In the genomic region with DNA sequence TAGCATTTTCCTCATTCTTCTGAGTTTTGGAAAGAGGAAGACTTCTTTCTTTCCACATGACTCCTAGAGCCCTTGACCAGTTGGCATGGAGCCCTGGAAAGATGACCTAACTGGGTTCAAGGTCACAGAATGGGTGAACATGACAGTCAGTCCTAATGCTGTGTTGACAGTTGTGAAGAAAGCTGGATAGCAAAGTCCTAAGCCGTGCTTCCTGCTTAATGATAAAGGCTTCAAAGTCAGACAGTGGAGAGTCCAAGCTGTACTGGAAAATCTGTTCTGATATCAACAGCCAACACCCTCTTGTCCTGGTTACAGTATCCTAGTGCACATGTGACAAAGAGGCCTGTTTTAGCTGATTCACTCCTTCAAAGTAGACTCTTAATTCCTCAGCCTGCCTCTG, we compare ENCODE assay signal across 17 mouse cellular contexts. TPM values are rescaled to one million over a fixed set of nuclear protein-coding genes. Genes with fewer than 3 reads are reported as not detected.
A peak's percentile ranks its signal among the peaks of the same experiment; 100 is the strongest.
DNase-seq lines count a peak whose midpoint lies in the region; ATAC-seq and TF ChIP-seq lines count a peak whose summit lies in the region.
"Had no signal": no experiment of that assay in that cellular context is flagged by ENCODE, and none has a peak within 500 bp of the region (broad histone marks: within the 10 kb centered on the region; RNA-seq: fewer than 3 reads in every experiment).

No protein-coding gene starts in this region.

- H3K36me3 ChIP-seq in liver, adult 2 months (ENCODE audit: control insufficient read depth, insufficient read depth, low read length) = peaks cover 4% of the 10 kb centered on the region; the same call in 1 of the 2 replicates
- H3K36me3 ChIP-seq in liver, embryonic 12.5 days = peaks cover 70% of the 10 kb centered on the region
- peaks cover 15% of the 10 kb centered on the region for H3K36me3 ChIP-seq in heart, embryonic 11.5 days (ENCODE audit: control insufficient read depth, insufficient read depth, low read length)
- H3K36me3 ChIP-seq in hindbrain, embryonic 11.5 days (ENCODE audit: control insufficient read depth, insufficient read depth, low read length) = peaks cover 11% of the 10 kb centered on the region

- no peaks in the 10 kb centered on the region for H3K27me3 ChIP-seq in liver, adult 2 months (ENCODE audit: control insufficient read depth, insufficient read depth, low read length)
- no peaks in the 10 kb centered on the region for H3K27me3 ChIP-seq in liver, embryonic 12.5 days (replicated peaks)
- no peaks in the 10 kb centered on the region for H3K27me3 ChIP-seq in heart, embryonic 11.5 days (ENCODE audit: control insufficient read depth, insufficient read depth, low read length)
- no peaks in the 10 kb centered on the region for H3K27me3 ChIP-seq in hindbrain, embryonic 11.5 days (ENCODE audit: control insufficient read depth, insufficient read depth, low read length)
- H3K27me3 ChIP-seq: liver, embryonic 13.5 days; stomach, embryonic 15.5 days had no signal

- DNase-seq in liver, adult 2 months (ENCODE audit: extremely low read depth, low read depth, low spot score) = peak; percentile 94
- peak; percentile 49 to 63 for DNase-seq in kidney, postnatal 36 days
- peak; percentile 28 for DNase-seq in testis, postnatal 14 days (ENCODE audit: low spot score)
- DNase-seq in hindbrain, embryonic 11.5 days (ENCODE audit: low spot score) = no peak
- no peak for DNase-seq in gastrocnemius, adult 2 months
- no peak for DNase-seq in ovary, adult 18-20 months (ENCODE audit: low spot score)
- DNase-seq: cerebellum, adult 11 months; liver, embryonic 13.5 days had no signal

- H3K9me3 ChIP-seq in liver, embryonic 12.5 days (replicated peaks) = no peaks in the 10 kb centered on the region
- no peaks in the 10 kb centered on the region for H3K9me3 ChIP-seq in heart, embryonic 11.5 days (replicated peaks; ENCODE audit: control insufficient read depth, low read length)
- no peaks in the 10 kb centered on the region for H3K9me3 ChIP-seq in hindbrain, embryonic 11.5 days (ENCODE audit: control insufficient read depth, low read length)
- H3K9me3 ChIP-seq: liver, embryonic 13.5 days; stomach, embryonic 15.5 days had no signal

- peak overlapping the region; percentile 94 for H3K27ac ChIP-seq in liver, adult 2 months (replicated peaks; ENCODE audit: insufficient read depth, low read depth, low read length)
- no peak overlapping the region for H3K27ac ChIP-seq in liver, embryonic 12.5 days
- peak overlapping the region; percentile 62 for H3K27ac ChIP-seq in heart, embryonic 11.5 days (ENCODE audit: low read depth, low read length)
- H3K27ac ChIP-seq in hindbrain, embryonic 11.5 days (ENCODE audit: low read depth, low read length) = no peak overlapping the region
- no peak overlapping the region; the same call in 1 of the 2 replicates for H3K27ac ChIP-seq in gastrocnemius, adult 2 months
- H3K27ac ChIP-seq: liver, embryonic 13.5 days; stomach, embryonic 15.5 days had no signal

- TF ChIP-seq CTCF in liver, adult 2 months (IDR thresholded peaks at IDR 0.05; ENCODE audit: low read depth, low read length) = no peak
- TF ChIP-seq CTCF in gastrocnemius, adult 2 months (IDR thresholded peaks at IDR 0.05) = no peak

- 0 out of 2 replicates have a peak overlapping the region, but pooled peaks have one; percentile 3 for H3K9ac ChIP-seq in liver, adult 2 months (ENCODE audit: low read depth, low read length)
- no peak overlapping the region for H3K9ac ChIP-seq in liver, embryonic 12.5 days
- no peak overlapping the region for H3K9ac ChIP-seq in heart, embryonic 11.5 days (ENCODE audit: low read depth, low read length)
- H3K9ac ChIP-seq in hindbrain, embryonic 11.5 days (ENCODE audit: low read depth, low read length) = no peak overlapping the region
- H3K9ac ChIP-seq: liver, embryonic 13.5 days; stomach, embryonic 15.5 days had no signal

- H3K4me1 ChIP-seq in liver, adult 2 months (ENCODE audit: control insufficient read depth, insufficient read depth, low read length) = peaks cover 19% of the 10 kb centered on the region
- no peaks in the 10 kb centered on the region; the same call in none of the 2 replicates for H3K4me1 ChIP-seq in liver, embryonic 12.5 days
- H3K4me1 ChIP-seq in heart, embryonic 11.5 days (ENCODE audit: control insufficient read depth, insufficient read depth, low read length) = peaks cover 16% of the 10 kb centered on the region; the same call in 1 of the 2 replicates
- no peaks in the 10 kb centered on the region for H3K4me1 ChIP-seq in hindbrain, embryonic 11.5 days (replicated peaks; ENCODE audit: control insufficient read depth, insufficient read depth, low read length)
- H3K4me1 ChIP-seq: stomach, embryonic 15.5 days had no signal

- WGBS in liver, adult 2 months = 10% methylated on average over 1 of the region's 1 CpGs
- WGBS in liver, embryonic 12.5 days (ENCODE audit: insufficient replicate concordance) = 38% methylated on average over 1 of the region's 1 CpGs
- 32% methylated on average over 1 of the region's 1 CpGs for WGBS in heart, embryonic 11.5 days (ENCODE audit: insufficient replicate concordance)
- 96% methylated on average over 1 of the region's 1 CpGs for whole genome bisulfite sequencing in hindbrain, embryonic 11.5 days

- intact Hi-C loops in gastrocnemius, adult 2 months (cut with DNase I) = no loop called here

- H3K4me3 ChIP-seq in liver, adult 2 months (ENCODE audit: insufficient read depth, low read depth, low read length) = no peak overlapping the region
- no peak overlapping the region for H3K4me3 ChIP-seq in liver, embryonic 12.5 days
- H3K4me3 ChIP-seq in heart, embryonic 11.5 days (ENCODE audit: low read depth, low read length) = no peak overlapping the region
- H3K4me3 ChIP-seq in hindbrain, embryonic 11.5 days (ENCODE audit: low read depth, low read length) = no peak overlapping the region
- no peak overlapping the region for H3K4me3 ChIP-seq in gastrocnemius, adult 2 months
- H3K4me3 ChIP-seq: liver, embryonic 13.5 days; stomach, embryonic 15.5 days had no signal

- ATAC-seq in liver, embryonic 12.5 days = no peak
- peak; percentile 73 for ATAC-seq in heart, embryonic 11.5 days (replicated peaks; ENCODE audit: insufficient number of reproducible peaks, low FRiP score, low TSS enrichment)
- no peak for ATAC-seq in hindbrain, embryonic 11.5 days (ENCODE audit: low FRiP score)
- ATAC-seq: CD4-positive, CD25-positive, alpha-beta regulatory T cell, adult 4 months; forebrain, embryonic 16.5 days had no signal

- TF ChIP-seq POLR2A in liver, adult 2 months (IDR thresholded peaks at IDR 0.05; ENCODE audit: extremely low read depth, insufficient read depth, low read length) = no peak

- H3K4me2 ChIP-seq in liver, embryonic 12.5 days = no peak overlapping the region
- H3K4me2 ChIP-seq in heart, embryonic 11.5 days = no peak overlapping the region
- H3K4me2 ChIP-seq in hindbrain, embryonic 11.5 days (replicated peaks; ENCODE audit: low read depth, low read length) = no peak overlapping the region
- H3K4me2 ChIP-seq: liver, embryonic 13.5 days; stomach, embryonic 15.5 days had no signal

- H3K79me2 ChIP-seq in liver, adult 2 months (ENCODE audit: control insufficient read depth, insufficient read depth, low read length) = no peaks in the 10 kb centered on the region

RNA-seq across cellular contexts. Expression of gene Cyp27a1, which starts 14.6 kb away (rescaled TPM):
- 501 and 607 TPM in 2 replicates for total RNA-seq in liver, adult 2 months (2014; rRNA removed)
- polyA plus RNA-seq in liver, adult 2 months (2012; rRNA removed) = 223 and 259 TPM in 2 replicates
- polyA plus RNA-seq in liver, embryonic 12.5 days (2016; fragmentation: Nextera tagmentation; extraction: Ambion mirVana) = 2.3 and 2.8 TPM in 2 replicates
- polyA plus RNA-seq in heart, embryonic 11.5 days (2014; fragmentation: Nextera tagmentation; extraction: Ambion mirVana) = 14.3 and 15.2 TPM in 2 replicates
- polyA plus RNA-seq in hindbrain, embryonic 11.5 days (2014; fragmentation: Nextera tagmentation; extraction: Ambion mirVana) = 6.4 TPM in 2 replicates
- 10 to 100 TPM; 37.7 to 75.4 TPM for total RNA-seq in gastrocnemius, adult 2 months (2021)
- polyA plus RNA-seq: CD4-positive, CD25-positive, alpha-beta regulatory T cell, adult 4 months had no signal

RNA-seq across cellular contexts. Expression of gene Ttll4, which starts 37.2 kb away (rescaled TPM):
- 8.6 and 11.1 TPM in 2 replicates for total RNA-seq in liver, adult 2 months (2014; rRNA removed)
- polyA plus RNA-seq in liver, adult 2 months (2012; rRNA removed) = 4.5 and 9.1 TPM in 2 replicates
- 15.4 and 17.8 TPM in 2 replicates for polyA plus RNA-seq in liver, embryonic 12.5 days (2016; fragmentation: Nextera tagmentation; extraction: Ambion mirVana)
- 15.8 and 21.4 TPM in 2 replicates for polyA plus RNA-seq in heart, embryonic 11.5 days (2014; fragmentation: Nextera tagmentation; extraction: Ambion mirVana)
- 25.6 and 38.0 TPM in 2 replicates for polyA plus RNA-seq in hindbrain, embryonic 11.5 days (2014; fragmentation: Nextera tagmentation; extraction: Ambion mirVana)
- 10 to 100 TPM; 11.7 to 19.7 TPM for total RNA-seq in gastrocnemius, adult 2 months (2021)

RNA-seq across cellular contexts. Expression of gene Prkag3, which starts 50.2 kb away (rescaled TPM):
- 0.07 and 0.28 TPM in 2 replicates for total RNA-seq in liver, adult 2 months (2014; rRNA removed)
- 0.02 TPM in 1 of 2 replicates, not detected in the other for polyA plus RNA-seq in liver, adult 2 months (2012; rRNA removed)
- polyA plus RNA-seq in liver, embryonic 12.5 days (2016; fragmentation: Nextera tagmentation; extraction: Ambion mirVana) = 0.13 TPM in 1 of 2 replicates, not detected in the other
- polyA plus RNA-seq in heart, embryonic 11.5 days (2014; fragmentation: Nextera tagmentation; extraction: Ambion mirVana) = 5.5 and 5.7 TPM in 2 replicates
- 0.22 TPM in 1 of 2 replicates, not detected in the other for polyA plus RNA-seq in hindbrain, embryonic 11.5 days (2014; fragmentation: Nextera tagmentation; extraction: Ambion mirVana)
- 100 to 1,000 TPM in 1 of 2 experiments, 10 to 100 TPM in 1; 61.6 to 111 TPM for total RNA-seq in gastrocnemius, adult 2 months (2021)
- total RNA-seq: hematopoietic stem cell, adult 5-6 weeks; layer of hippocampus, postnatal 25 days; monocyte, adult 5-6 weeks had no signal
- polyA plus RNA-seq: CD4-positive, CD25-positive, alpha-beta regulatory T cell, adult 4 months; embryonic facial prominence, embryonic 11.5 days; forebrain, embryonic 16.5 days had no signal

Comparison
In these comparisons a context has a peak if more than half of its experiments do, and no peak if none do; other contexts are left out.
1. H3K27ac ChIP-seq: peak in liver, adult 2 months (single experiment) and heart, embryonic 11.5 days (single experiment); none in liver, embryonic 12.5 days (single experiment), hindbrain, embryonic 11.5 days (single experiment) and gastrocnemius, adult 2 months (single experiment).
2. RNA of gene Cyp27a1, which starts 14.6 kb away (polyA plus RNA-seq): 223 to 259 TPM in liver, adult 2 months; 14.3 to 15.2 TPM in heart, embryonic 11.5 days, 6.4 TPM in hindbrain, embryonic 11.5 days and 2.3 to 2.8 TPM in liver, embryonic 12.5 days; every median in the first group is over 10 times any median in the second.
3. DNase-seq: peak in liver, adult 2 months (single experiment), kidney, postnatal 36 days (2 of 2) and testis, postnatal 14 days (single experiment); none in hindbrain, embryonic 11.5 days (single experiment), gastrocnemius, adult 2 months (single experiment) and ovary, adult 18-20 months (single experiment).